Mouse (Mus musculus): ENCODE measurements around the gene St3gal3. TPM values are rescaled to one million over a fixed set of nuclear protein-coding genes. Genes with fewer than 3 reads are reported as not detected.

Gene St3gal3
- polyA plus RNA-seq, 1 experiment: 19.3 TPM

DNA sequence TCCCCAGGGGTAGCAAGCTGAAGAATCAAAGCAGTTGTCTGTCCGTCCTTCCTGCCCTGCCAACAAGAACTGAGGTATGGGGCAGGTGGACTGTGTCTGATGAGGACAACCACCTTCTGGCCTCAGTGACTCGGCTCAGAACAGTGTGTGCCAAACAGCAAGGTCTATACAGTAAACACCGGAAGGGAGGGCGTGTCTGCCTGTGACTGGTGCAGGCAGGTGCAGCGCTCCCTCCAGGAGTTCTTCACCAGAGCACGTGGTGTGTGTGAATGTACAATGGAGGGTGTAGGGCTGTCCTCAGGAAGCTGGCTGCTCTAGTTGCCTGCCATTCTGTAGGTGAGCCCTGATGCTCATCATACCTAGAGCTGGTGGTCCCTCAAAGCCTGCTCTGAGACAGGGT, 80.8 kb downstream of the St3gal3 start:
- Histone ChIP-seq H3K36me3 (ENCODE audit: control insufficient read depth, insufficient read depth, low read length) (no peaks in the 10 kb centered on the region), H3K4me1 (replicated peaks; ENCODE audit: control insufficient read depth, insufficient read depth, low read length) (no peaks in the 10 kb centered on the region), H3K27me3 (ENCODE audit: control insufficient read depth, insufficient read depth, low read length) (no peaks in the 10 kb centered on the region), H3K4me3 (ENCODE audit: control insufficient read depth, insufficient read depth, low read length) (no peak overlapping the region), H3K27ac (ENCODE audit: control insufficient read depth, insufficient read depth, low read length) (no peak overlapping the region)
- TF ChIP-seq POLR2A (IDR thresholded peaks at IDR 0.05; ENCODE audit: control insufficient read depth, extremely low read depth, insufficient read depth, low read length, poor library complexity): no peak
- no peak for TF ChIP-seq CTCF (IDR thresholded peaks at IDR 0.05; ENCODE audit: borderline replicate concordance, control insufficient read depth, extremely low read depth, insufficient read depth, low read length, poor library complexity)
- DNase-seq: no peak
- 93% methylated on average over 6 of the region's 6 CpGs for WGBS

DNA sequence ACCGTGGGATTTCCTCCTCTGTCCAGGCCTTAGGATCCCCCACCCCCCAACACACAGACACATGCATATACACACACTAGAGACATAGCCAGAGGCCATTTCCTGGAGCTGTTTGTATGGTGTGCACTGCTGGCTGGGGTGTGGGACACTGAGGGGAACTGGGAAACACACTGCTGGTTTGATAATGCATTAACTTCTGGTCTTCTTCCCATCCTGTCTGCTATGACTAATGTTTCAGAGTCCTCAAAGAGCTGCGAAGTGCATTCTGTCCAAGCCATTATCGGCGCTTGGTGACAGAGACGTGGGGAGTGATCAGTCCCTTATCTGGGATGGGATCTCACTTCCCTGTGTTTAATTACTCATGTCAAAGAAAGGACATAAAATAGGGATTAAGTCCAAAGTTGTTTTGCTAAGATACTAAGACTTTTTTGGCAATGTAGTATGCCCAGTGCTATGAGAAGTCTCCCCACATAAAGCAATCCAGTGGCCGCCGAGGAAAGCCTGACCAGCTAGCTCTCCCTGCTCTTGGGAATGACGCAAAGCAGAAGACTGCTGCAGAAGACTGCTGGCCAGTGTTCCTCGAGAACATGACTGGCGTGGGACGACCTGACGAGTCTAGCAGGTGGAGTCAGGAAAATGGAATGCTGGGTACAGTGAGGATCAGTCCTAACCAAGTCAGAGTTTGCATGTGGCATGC, 85.0 kb downstream of the St3gal3 start:
- H3K4me3 ChIP-seq (ENCODE audit: control insufficient read depth, insufficient read depth, low read length): no peak overlapping the region

DNA sequence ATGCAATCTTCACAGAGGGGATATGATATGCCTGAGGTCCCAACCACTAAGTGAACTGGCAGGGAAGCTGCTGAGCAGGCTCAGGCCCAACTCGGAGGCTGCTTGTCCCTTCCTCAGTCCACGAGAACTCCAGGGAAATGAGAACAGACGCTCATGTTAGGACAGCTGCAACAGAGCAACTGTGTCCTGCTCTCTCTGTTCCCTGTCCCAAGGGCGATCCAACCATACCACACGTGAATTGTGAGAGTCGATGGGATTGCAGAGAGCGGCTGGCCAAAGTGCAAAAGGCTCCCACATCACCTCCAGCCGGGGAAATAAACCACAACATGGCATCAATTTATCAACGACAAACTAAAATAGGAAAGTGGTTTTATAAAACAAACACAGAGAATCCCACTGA, 90.2 kb downstream of the St3gal3 start:
- WGBS: 91% methylated on average over 9 of the region's 9 CpGs
- no peak for DNase-seq
- H3K4me1 ChIP-seq (replicated peaks; ENCODE audit: control insufficient read depth, insufficient read depth, low read length): no peaks in the 10 kb centered on the region
- no peak overlapping the region for H3K4me3 ChIP-seq (ENCODE audit: control insufficient read depth, insufficient read depth, low read length)
- H3K36me3 ChIP-seq (ENCODE audit: control insufficient read depth, insufficient read depth, low read length): no peaks in the 10 kb centered on the region
- TF ChIP-seq CTCF (IDR thresholded peaks at IDR 0.05; ENCODE audit: borderline replicate concordance, control insufficient read depth, extremely low read depth, insufficient read depth, low read length, poor library complexity) (no peak), POLR2A (IDR thresholded peaks at IDR 0.05; ENCODE audit: control insufficient read depth, extremely low read depth, insufficient read depth, low read length, poor library complexity) (no peak)
- H3K27me3 ChIP-seq (ENCODE audit: control insufficient read depth, insufficient read depth, low read length): no peaks in the 10 kb centered on the region
- H3K27ac ChIP-seq (ENCODE audit: control insufficient read depth, insufficient read depth, low read length): no peak overlapping the region

More for the DNA sequence above, 85.0 kb downstream of the St3gal3 start:
- no peak for DNase-seq
- Histone ChIP-seq H3K4me1 (replicated peaks; ENCODE audit: control insufficient read depth, insufficient read depth, low read length) (no peaks in the 10 kb centered on the region), H3K36me3 (ENCODE audit: control insufficient read depth, insufficient read depth, low read length) (no peaks in the 10 kb centered on the region), H3K27ac (ENCODE audit: control insufficient read depth, insufficient read depth, low read length) (no peak overlapping the region), H3K27me3 (ENCODE audit: control insufficient read depth, insufficient read depth, low read length) (no peaks in the 10 kb centered on the region)
- no peak for TF ChIP-seq POLR2A (IDR thresholded peaks at IDR 0.05; ENCODE audit: control insufficient read depth, extremely low read depth, insufficient read depth, low read length, poor library complexity)
- no peak for TF ChIP-seq CTCF (IDR thresholded peaks at IDR 0.05; ENCODE audit: borderline replicate concordance, control insufficient read depth, extremely low read depth, insufficient read depth, low read length, poor library complexity)
- WGBS: 87% methylated on average over 12 of the region's 12 CpGs

DNA sequence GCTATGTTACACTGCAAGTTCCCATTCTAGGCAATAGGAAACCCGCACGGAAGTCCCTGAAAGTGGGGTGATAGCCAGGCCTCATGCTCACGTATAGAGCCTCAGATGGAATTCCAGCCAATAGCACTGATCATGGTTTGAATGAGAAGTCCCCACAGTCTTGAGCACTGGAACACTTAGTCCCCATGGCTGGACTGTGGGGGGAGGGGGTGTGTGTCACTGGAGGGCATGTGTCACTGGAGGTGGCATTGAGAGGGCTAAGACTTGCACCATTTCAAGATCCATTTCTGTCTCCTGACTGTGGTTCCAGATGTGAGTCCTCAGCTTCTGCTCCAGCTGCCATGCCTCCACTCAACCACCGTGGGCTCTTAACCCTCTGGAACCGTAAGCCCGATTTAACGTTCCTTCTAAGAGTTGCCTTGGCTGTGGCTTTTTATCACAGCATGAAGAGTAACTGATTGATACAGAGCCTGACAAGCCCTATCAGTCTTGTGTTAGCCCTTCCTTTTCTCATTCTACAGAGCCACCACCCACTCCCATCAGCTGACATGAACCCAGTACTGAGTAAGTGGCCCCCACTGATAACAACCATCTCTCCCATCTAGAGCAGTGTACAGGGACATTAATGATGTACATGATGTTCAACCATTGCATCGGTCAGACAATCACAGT, 91.2 kb downstream of the St3gal3 start:
- Histone ChIP-seq H3K4me1 (replicated peaks; ENCODE audit: control insufficient read depth, insufficient read depth, low read length) (no peaks in the 10 kb centered on the region), H3K27me3 (ENCODE audit: control insufficient read depth, insufficient read depth, low read length) (no peaks in the 10 kb centered on the region), H3K4me3 (ENCODE audit: control insufficient read depth, insufficient read depth, low read length) (no peak overlapping the region), H3K36me3 (ENCODE audit: control insufficient read depth, insufficient read depth, low read length) (no peaks in the 10 kb centered on the region), H3K27ac (ENCODE audit: control insufficient read depth, insufficient read depth, low read length) (no peak overlapping the region)
- 98% methylated on average over 8 of the region's 8 CpGs for WGBS
- TF ChIP-seq CTCF (IDR thresholded peaks at IDR 0.05; ENCODE audit: borderline replicate concordance, control insufficient read depth, extremely low read depth, insufficient read depth, low read length, poor library complexity): no peak
- no peak for TF ChIP-seq POLR2A (IDR thresholded peaks at IDR 0.05; ENCODE audit: control insufficient read depth, extremely low read depth, insufficient read depth, low read length, poor library complexity)
- DNase-seq: no peak

DNA sequence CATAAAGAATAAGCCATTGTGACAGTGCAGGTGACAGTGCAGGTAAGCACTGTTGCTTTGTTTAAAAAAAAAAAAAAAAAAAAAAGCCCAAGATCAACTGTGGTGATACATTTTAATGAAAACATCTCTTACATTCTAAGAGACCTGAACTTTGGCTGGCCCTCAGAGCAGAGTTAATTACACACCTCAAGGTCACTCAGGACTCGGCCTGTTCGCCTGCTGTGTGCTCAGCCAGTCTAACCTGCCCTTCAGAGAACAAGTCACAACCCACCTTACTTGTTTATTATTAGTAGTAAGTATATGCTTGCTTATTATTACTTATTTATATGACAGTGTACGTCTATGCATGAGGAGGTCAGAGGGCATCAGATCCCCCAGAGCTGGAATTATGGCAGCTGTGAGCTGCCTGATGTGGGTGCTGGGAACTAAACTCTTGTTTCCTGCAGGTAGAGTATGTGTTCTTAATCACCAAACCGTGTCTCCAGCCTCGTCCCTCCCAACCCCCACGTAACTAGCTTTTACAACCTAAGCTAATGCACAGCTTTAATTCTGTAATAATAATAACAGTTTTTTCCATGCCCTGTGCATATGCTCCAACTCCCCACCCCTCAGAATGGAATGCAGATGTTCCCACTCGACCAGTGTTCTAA, 91.9 kb downstream of the St3gal3 start:
- DNase-seq: no peak
- TF ChIP-seq CTCF (IDR thresholded peaks at IDR 0.05; ENCODE audit: borderline replicate concordance, control insufficient read depth, extremely low read depth, insufficient read depth, low read length, poor library complexity) (no peak), POLR2A (IDR thresholded peaks at IDR 0.05; ENCODE audit: control insufficient read depth, extremely low read depth, insufficient read depth, low read length, poor library complexity) (no peak)
- Histone ChIP-seq H3K27ac (ENCODE audit: control insufficient read depth, insufficient read depth, low read length) (no peak overlapping the region), H3K4me3 (ENCODE audit: control insufficient read depth, insufficient read depth, low read length) (no peak overlapping the region), H3K27me3 (ENCODE audit: control insufficient read depth, insufficient read depth, low read length) (no peaks in the 10 kb centered on the region), H3K36me3 (ENCODE audit: control insufficient read depth, insufficient read depth, low read length) (no peaks in the 10 kb centered on the region), H3K4me1 (replicated peaks; ENCODE audit: control insufficient read depth, insufficient read depth, low read length) (no peaks in the 10 kb centered on the region)
- 92% methylated on average over 7 of the region's 7 CpGs for WGBS

DNA sequence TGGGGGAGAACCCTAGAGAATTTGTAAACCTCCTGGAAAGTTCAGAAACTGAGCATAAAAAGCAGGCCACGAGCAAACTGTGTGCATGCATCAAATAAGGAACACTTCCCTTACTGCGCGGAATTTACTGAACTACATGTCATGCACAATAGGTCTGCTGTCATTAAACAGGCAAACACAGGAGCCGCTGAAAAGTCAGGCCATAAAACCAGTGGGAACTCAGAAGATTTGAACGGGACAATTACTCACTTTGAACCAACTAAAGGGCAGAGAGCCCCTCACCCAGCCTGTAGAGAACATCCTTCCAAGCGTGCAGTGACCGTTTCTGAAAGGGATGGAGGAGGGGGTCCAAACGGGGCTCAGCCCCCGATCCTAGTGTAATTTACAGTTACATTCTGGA, 93.6 kb downstream of the St3gal3 start:
- no peak for TF ChIP-seq POLR2A (IDR thresholded peaks at IDR 0.05; ENCODE audit: control insufficient read depth, extremely low read depth, insufficient read depth, low read length, poor library complexity)
- no peak for TF ChIP-seq CTCF (IDR thresholded peaks at IDR 0.05; ENCODE audit: borderline replicate concordance, control insufficient read depth, extremely low read depth, insufficient read depth, low read length, poor library complexity)
- Histone ChIP-seq H3K4me1 (replicated peaks; ENCODE audit: control insufficient read depth, insufficient read depth, low read length) (no peaks in the 10 kb centered on the region), H3K27ac (ENCODE audit: control insufficient read depth, insufficient read depth, low read length) (no peak overlapping the region), H3K36me3 (ENCODE audit: control insufficient read depth, insufficient read depth, low read length) (no peaks in the 10 kb centered on the region), H3K4me3 (ENCODE audit: control insufficient read depth, insufficient read depth, low read length) (no peak overlapping the region), H3K27me3 (ENCODE audit: control insufficient read depth, insufficient read depth, low read length) (no peaks in the 10 kb centered on the region)
- no peak for DNase-seq
- 92% methylated on average over 9 of the region's 9 CpGs for WGBS
